Mouse (Mus musculus) heart, adult 2 months (tissue): ENCODE results near the gene Slc12a6.
A peak's percentile ranks its signal among the peaks of the same experiment; 100 is the strongest.

Experiments used
- CTCF ChIP-seq: fragments of 200-600 bp; IDR thresholded peaks from 2 replicates; pipeline ENCODE4 v1.8.1; 2022; ENCODE audit warnings: antibody characterized with exemption, mild to moderate bottlenecking, moderate library complexity
- EP300 ChIP-seq: fragments of 200-500 bp; IDR thresholded peaks from 2 replicates; pipeline ENCODE4 v1.6.1; 2011; ENCODE audit warnings: low read depth, low read length, control low read depth; ENCODE audit not compliant: insufficient read depth
- POLR2A ChIP-seq: fragments of 200-500 bp; IDR thresholded peaks from 2 replicates; pipeline ENCODE4 v1.6.1; 2011; ENCODE audit warnings: mild to moderate bottlenecking, low read depth, low read length, control low read depth; ENCODE audit not compliant: insufficient read depth

GRCm38 (mm10) chr2:112378973-112379898 is 113.6 kb downstream of the Slc12a6 start, which contains the start of gene Katnbl1:
- peak; percentile 99 for TF ChIP-seq CTCF
- TF ChIP-seq POLR2A, result peak; percentile 29; the same call in 1 of the 2 replicates
- peak; percentile 79 for TF ChIP-seq EP300
